Mouse (Mus musculus) embryonic facial prominence, embryonic 15.5 days (tissue): ENCODE results near the gene Prss48. TPM values are rescaled to one million over a fixed set of nuclear protein-coding genes. Genes with fewer than 3 reads are reported as not detected.

ENCODE experiments used
- ATAC-seq: fragments of 200-750 bp; cut with Nextera tagmentation; 2 replicates; pipeline ENCODE4 v1.8.0; 2017; ENCODE audit warnings: low read depth, moderate TSS enrichment; ENCODE audit not compliant: insufficient number of reproducible peaks, low FRiP score, low TSS enrichment
- H3K27ac ChIP-seq: fragments of 300-500 bp; sonication (generic); replicated peaks from 2 replicates; pipeline ENCODE4 v1.5.1; 2015; ENCODE audit warnings: mild to moderate bottlenecking, inconsistent platforms
- H3K27me3 ChIP-seq: fragments of 300-500 bp; sonication (generic); 2 replicates; pipeline ENCODE4 v1.6.1; 2015; ENCODE audit warnings: inconsistent platforms
- H3K36me3 ChIP-seq: fragments of 300-500 bp; sonication (generic); 2 replicates; pipeline ENCODE4 v1.6.1; 2015; ENCODE audit warnings: mild to moderate bottlenecking, inconsistent platforms
- H3K4me1 ChIP-seq: fragments of 300-500 bp; sonication (generic); 2 replicates; pipeline ENCODE4 v1.6.1; 2015; ENCODE audit warnings: inconsistent platforms
- H3K4me2 ChIP-seq: fragments of 300-500 bp; sonication (generic); replicated peaks from 2 replicates; pipeline ENCODE4 v1.6.1; 2015; ENCODE audit warnings: mild to moderate bottlenecking, inconsistent platforms
- H3K4me3 ChIP-seq: fragments of 300-500 bp; sonication (generic); replicated peaks from 2 replicates; pipeline ENCODE4 v1.5.1; 2015; ENCODE audit warnings: mild to moderate bottlenecking, inconsistent platforms
- H3K9ac ChIP-seq: fragments of 300-500 bp; sonication (generic); 2 replicates; pipeline ENCODE4 v1.6.1; 2015; ENCODE audit warnings: inconsistent platforms
- H3K9me3 ChIP-seq: fragments of 300-500 bp; sonication (generic); replicated peaks from 2 replicates; pipeline ENCODE4 v1.6.1; 2016; ENCODE audit warnings: inconsistent platforms
- WGBS: fragments of 180-500 bp; shearing (Covaris S2); methylation state at CpG from one replicate; pipeline ENCODE4 v1.1.7; 2015; 5-methylcytosine and 5-hydroxymethylcytosine counted together
- polyA plus RNA-seq: library from polyadenylated mRNA; unstranded; fragments of >200 nt; fragmentation: Nextera tagmentation; extraction: Ambion mirVana; gene quantifications from 2 replicates; pipeline ENCODE4 v1.2.1, GENCODE M21; 2015

Gene Prss48
- polyA plus RNA-seq, 1 experiment from 2014 or later = not detected

DNA sequence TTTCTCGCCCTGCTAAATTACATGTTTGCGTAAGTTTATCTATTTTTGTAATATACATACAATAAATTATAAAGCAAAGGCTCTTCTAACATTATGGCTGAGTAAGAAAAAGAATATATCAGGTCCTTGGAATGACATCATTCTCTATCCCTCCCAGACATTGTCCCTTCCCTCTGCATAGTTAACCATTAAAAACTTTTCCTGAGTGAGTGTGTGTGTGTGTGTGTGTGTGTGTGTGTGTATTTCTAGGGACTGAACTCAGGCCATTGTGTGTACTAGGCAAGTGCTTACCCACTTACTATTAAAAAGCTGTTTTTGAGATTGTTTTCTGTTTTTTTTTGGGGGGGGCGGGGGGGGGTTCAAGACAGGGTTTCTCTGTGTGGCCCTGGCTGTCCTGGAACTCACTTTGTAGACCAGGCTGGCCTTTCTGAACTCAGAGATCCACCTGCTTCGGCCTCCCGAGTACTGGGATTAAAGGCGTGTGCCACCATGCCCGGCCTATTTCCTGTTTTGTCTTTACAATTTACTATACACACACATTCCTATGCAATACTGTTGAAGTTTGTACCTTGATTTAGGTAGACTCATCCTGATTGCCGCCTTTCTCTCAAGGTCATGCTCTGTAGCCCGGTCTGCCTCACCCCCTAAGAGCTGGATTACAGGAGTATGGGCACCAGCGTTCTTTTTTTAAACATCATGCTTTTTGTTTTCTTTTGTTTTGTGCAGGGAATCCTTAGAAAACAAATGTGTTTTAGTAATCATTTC lies 28.7 kb downstream of the Prss48 start:
- Histone ChIP-seq H3K36me3 (no peaks in the 10 kb centered on the region), H3K9me3 (no peaks in the 10 kb centered on the region), H3K4me2 (no peak overlapping the region), H3K4me1 (peaks cover 28% of the 10 kb centered on the region; the same call in 1 of the 2 replicates), H3K27me3 (no peaks in the 10 kb centered on the region), H3K4me3 (no peak overlapping the region), H3K9ac (no peak overlapping the region), H3K27ac (no peak overlapping the region)
- 84% methylated on average over 10 of the region's 10 CpGs for WGBS
- no peak for ATAC-seq

GRCm38 (mm10) chr3:85971599-85971975 lies 30.7 kb downstream of the Prss48 start:
- peak overlapping the region; percentile 68 for H3K4me2 ChIP-seq
- no peaks in the 10 kb centered on the region for H3K9me3 ChIP-seq
- H3K27me3 ChIP-seq = no peaks in the 10 kb centered on the region
- H3K36me3 ChIP-seq = no peaks in the 10 kb centered on the region
- H3K27ac ChIP-seq = peak overlapping the region; percentile 77; the same call in 1 of the 2 replicates
- no peak for ATAC-seq
- WGBS = under 1% methylated on average over 13 of the region's 13 CpGs
- H3K9ac ChIP-seq = peak overlapping the region; percentile 75
- H3K4me1 ChIP-seq = peaks cover 24% of the 10 kb centered on the region; the same call in 1 of the 2 replicates
- peak overlapping the region; percentile 88 for H3K4me3 ChIP-seq

GRCm38 (mm10) chr3:85970742-85971598 lies 31.3 kb downstream of the Prss48 start, which contains the start of gene Sh3d19:
TSS of gene Sh3d19 (plus strand) at chr3:85971109.
- Histone ChIP-seq H3K27me3 (no peaks in the 10 kb centered on the region), H3K27ac (peak within 1 kb of the TSS; percentile 77), H3K9me3 (no peaks in the 10 kb centered on the region), H3K4me2 (peak within 1 kb of the TSS; percentile 68), H3K4me3 (peak within 1 kb of the TSS; percentile 88), H3K36me3 (no peaks in the 10 kb centered on the region), H3K9ac (peak within 1 kb of the TSS; percentile 75), H3K4me1 (peaks cover 24% of the 10 kb centered on the region; the same call in 1 of the 2 replicates)
- ATAC-seq = peak; percentile 94
- WGBS = under 1% methylated on average over 61 of the region's 73 CpGs

- Histone ChIP-seq H3K36me3 (no peaks in the 10 kb centered on the region), H3K27me3 (no peaks in the 10 kb centered on the region), H3K9ac (no peak overlapping the region), H3K27ac (no peak overlapping the region), H3K9me3 (no peaks in the 10 kb centered on the region), H3K4me2 (no peak overlapping the region), H3K4me1 (peaks cover 24% of the 10 kb centered on the region; the same call in 1 of the 2 replicates), H3K4me3 (no peak overlapping the region)
- no peak for ATAC-seq
- WGBS = 67% methylated on average over 8 of the region's 8 CpGs
These were observed 33.3 kb downstream of the Prss48 start for GRCm38 (mm10) chr3:85969040-85969439.

- H3K4me1 ChIP-seq = peaks cover 10% of the 10 kb centered on the region; the same call in 1 of the 2 replicates
- H3K9me3 ChIP-seq = no peaks in the 10 kb centered on the region
- H3K36me3 ChIP-seq = no peaks in the 10 kb centered on the region
- WGBS = 67% methylated on average over 4 of the region's 4 CpGs
- no peak for ATAC-seq
- H3K27ac ChIP-seq = no peak overlapping the region
- H3K4me2 ChIP-seq = no peak overlapping the region
- H3K9ac ChIP-seq = no peak overlapping the region
- H3K4me3 ChIP-seq = no peak overlapping the region
- no peaks in the 10 kb centered on the region for H3K27me3 ChIP-seq
These were observed 36.8 kb downstream of the Prss48 start for GRCm38 (mm10) chr3:85965479-85965878.

- H3K36me3 ChIP-seq = no peaks in the 10 kb centered on the region
- no peaks in the 10 kb centered on the region for H3K4me1 ChIP-seq
- no peaks in the 10 kb centered on the region for H3K9me3 ChIP-seq
- H3K27ac ChIP-seq = no peak overlapping the region
- H3K4me3 ChIP-seq = no peak overlapping the region
- ATAC-seq = no peak
- H3K4me2 ChIP-seq = no peak overlapping the region
- 33% methylated on average over 5 of the region's 5 CpGs for WGBS
- no peak overlapping the region for H3K9ac ChIP-seq
- H3K27me3 ChIP-seq = no peaks in the 10 kb centered on the region
These were observed 41.2 kb downstream of the Prss48 start for GRCm38 (mm10) chr3:85961134-85961533.

- Histone ChIP-seq H3K27ac (no peak overlapping the region), H3K4me2 (no peak overlapping the region), H3K4me3 (no peak overlapping the region), H3K36me3 (no peaks in the 10 kb centered on the region), H3K4me1 (no peaks in the 10 kb centered on the region), H3K9ac (no peak overlapping the region), H3K9me3 (no peaks in the 10 kb centered on the region), H3K27me3 (no peaks in the 10 kb centered on the region)
- no peak for ATAC-seq
- 70% methylated on average over 1 of the region's 1 CpGs for WGBS
These were observed 42.6 kb downstream of the Prss48 start for GRCm38 (mm10) chr3:85959669-85960068.

GRCm38 (mm10) chr3:85955704-85956103 lies 46.6 kb downstream of the Prss48 start:
- Histone ChIP-seq H3K4me1 (0 out of 2 replicates have a peak, but pooled peaks cover 8% of the 10 kb centered on the region), H3K4me2 (no peak overlapping the region), H3K9me3 (no peaks in the 10 kb centered on the region), H3K9ac (no peak overlapping the region), H3K27ac (no peak overlapping the region), H3K36me3 (no peaks in the 10 kb centered on the region), H3K27me3 (no peaks in the 10 kb centered on the region), H3K4me3 (no peak overlapping the region)
- 83% methylated on average over 5 of the region's 5 CpGs for WGBS
- no peak for ATAC-seq

DNA sequence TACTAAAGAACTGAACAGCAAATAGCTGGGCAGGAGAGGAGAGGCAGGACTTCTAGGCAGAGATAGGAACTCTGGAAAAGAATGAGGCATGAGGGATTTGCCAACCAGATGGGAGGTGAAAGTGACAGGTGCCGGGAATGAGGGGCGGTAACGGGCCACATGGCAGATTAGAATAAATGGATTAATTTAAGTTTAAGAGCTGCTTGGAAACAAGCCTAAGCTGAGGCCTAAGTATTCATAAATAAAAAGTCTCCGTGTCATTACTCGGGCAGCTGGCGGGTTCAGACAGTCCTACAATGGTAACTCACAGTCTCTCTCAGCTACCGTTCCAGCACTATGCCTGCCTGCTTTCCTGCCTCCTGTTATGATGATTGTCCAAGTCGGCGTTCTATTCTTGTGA lies 47.0 kb downstream of the Prss48 start:
- H3K9ac ChIP-seq = no peak overlapping the region
- WGBS = 91% methylated on average over 9 of the region's 9 CpGs
- no peaks in the 10 kb centered on the region for H3K27me3 ChIP-seq

GRCm38 (mm10) chr3:85952696-85953283 lies 49.5 kb downstream of the Prss48 start:
- Histone ChIP-seq H3K4me2 (no peak overlapping the region), H3K27ac (no peak overlapping the region), H3K9ac (no peak overlapping the region), H3K4me1 (0 out of 2 replicates have a peak, but pooled peaks cover 8% of the 10 kb centered on the region), H3K27me3 (no peaks in the 10 kb centered on the region), H3K36me3 (no peaks in the 10 kb centered on the region), H3K9me3 (no peaks in the 10 kb centered on the region), H3K4me3 (no peak overlapping the region)
- 71% methylated on average over 10 of the region's 10 CpGs for WGBS
- ATAC-seq = no peak

More for the DNA sequence above, 47.0 kb downstream of the Prss48 start:
- no peaks in the 10 kb centered on the region for H3K9me3 ChIP-seq
- ATAC-seq = no peak
- no peak overlapping the region for H3K27ac ChIP-seq
- no peaks in the 10 kb centered on the region for H3K36me3 ChIP-seq
- no peak overlapping the region for H3K4me2 ChIP-seq
- 0 out of 2 replicates have a peak, but pooled peaks cover 8% of the 10 kb centered on the region for H3K4me1 ChIP-seq
- H3K4me3 ChIP-seq = no peak overlapping the region

DNA sequence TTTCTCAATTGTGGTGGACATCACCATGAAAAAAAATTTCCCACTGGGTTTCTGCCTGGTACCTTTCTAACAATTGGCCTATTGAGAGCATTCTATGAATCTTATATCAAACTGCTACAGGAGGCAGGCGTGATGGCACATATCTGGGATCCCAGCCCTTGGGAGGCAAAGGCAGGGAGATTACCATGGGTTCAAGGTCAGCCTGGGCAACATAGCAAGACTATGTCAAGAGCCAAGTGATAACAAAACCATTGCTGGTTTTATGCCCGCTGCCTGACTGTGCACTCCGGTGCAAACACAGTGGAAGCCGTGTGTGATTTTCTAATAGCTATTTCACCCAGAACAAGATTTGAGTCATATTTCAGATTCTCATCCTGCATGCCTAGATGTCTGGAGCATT lies 51.4 kb downstream of the Prss48 start:
- no peak overlapping the region for H3K4me2 ChIP-seq
- WGBS = 85% methylated on average over 4 of the region's 4 CpGs
- no peaks in the 10 kb centered on the region for H3K36me3 ChIP-seq
- no peak overlapping the region for H3K9ac ChIP-seq
- H3K27me3 ChIP-seq = no peaks in the 10 kb centered on the region
- no peaks in the 10 kb centered on the region for H3K9me3 ChIP-seq
- no peak overlapping the region for H3K27ac ChIP-seq
- no peak overlapping the region for H3K4me3 ChIP-seq
- 0 out of 2 replicates have a peak, but pooled peaks cover 8% of the 10 kb centered on the region for H3K4me1 ChIP-seq
- ATAC-seq = no peak
